Mouse (Mus musculus) left cerebral cortex, postnatal 36 days (tissue): Measurements from ENCODE around the gene Adora3. TPM values are rescaled to one million over a fixed set of nuclear protein-coding genes. Genes with fewer than 3 reads are reported as not detected.

Experiments
- DNase-seq, 2 experiments: peaks; one replicate each; pipeline ENCODE4 v3.0.0; 2021 to 2022; ENCODE audit warnings: low spot score in 2 of 2, mixed read lengths in 1 of 2
- intact Hi-C: fragments of 180-260 bp; cut with DNase I; formaldehyde crosslinking; loops from one replicate; pipeline ENCODE4 v1.15.1; 2025
- total RNA-seq, 2 experiments: library from RNA; stranded (reverse); gene quantifications; 2 replicates each; pipeline ENCODE4 v1.2.3; 2021

The Adora3 gene
- total RNA-seq, 2 experiments from 2014 or later, result 0.81 to 1.3 TPM

- DNase-seq, result no peak
- intact Hi-C loops, result no loop called here
Observed at GRCm38 (mm10) chr3:105924616-105925015, 54.0 kb downstream of the Adora3 start.

GRCm38 (mm10) chr3:105927561-105928194 lies 57.0 kb downstream of the Adora3 start:
- no peak for DNase-seq
- intact Hi-C loops, result no loop called here

DNA sequence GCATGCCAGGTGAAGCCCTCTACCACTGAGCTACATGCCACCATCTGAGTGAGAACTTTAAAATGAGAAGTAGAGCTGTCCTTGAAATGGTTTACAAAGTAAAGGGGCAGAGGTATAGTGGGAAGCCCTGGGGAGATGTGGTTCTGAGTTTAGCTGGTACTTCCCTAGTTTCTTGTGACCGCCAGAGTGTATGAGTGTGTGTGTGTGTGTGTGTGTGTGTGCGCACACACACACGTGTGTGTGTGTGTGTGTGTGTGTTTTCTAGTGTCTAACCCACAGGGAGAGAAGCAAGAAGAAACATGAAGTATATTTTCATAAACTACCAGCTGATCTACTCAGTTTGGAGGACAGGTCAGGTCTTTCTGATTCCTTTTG lies 57.5 kb downstream of the Adora3 start:
- intact Hi-C loops, result no loop called here
- DNase-seq, result no peak

GRCm38 (mm10) chr3:105928781-105929180 lies 58.1 kb downstream of the Adora3 start:
- no peak for DNase-seq
- intact Hi-C loops, result no loop called here

DNA sequence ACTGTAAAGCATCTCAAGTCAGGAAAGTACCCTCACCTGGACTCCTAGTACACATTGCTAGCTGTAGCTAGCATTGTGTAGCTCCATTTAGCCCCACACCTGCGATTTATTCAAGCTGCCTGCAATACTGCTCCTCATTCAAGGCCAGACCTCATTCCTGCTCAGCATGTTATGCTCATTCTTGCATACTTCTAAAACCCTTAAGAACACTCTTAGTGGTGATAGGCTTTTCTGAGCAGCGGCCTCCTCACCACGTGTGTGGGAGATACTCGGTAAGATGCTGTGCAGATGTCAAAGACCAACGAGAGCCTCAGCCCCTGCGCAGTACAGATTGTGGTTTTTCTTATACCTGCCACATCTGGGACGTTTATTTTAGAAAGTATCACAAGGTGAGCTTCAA lies 59.2 kb downstream of the Adora3 start:
- no peak for DNase-seq
- intact Hi-C loops, result no loop called here

DNA sequence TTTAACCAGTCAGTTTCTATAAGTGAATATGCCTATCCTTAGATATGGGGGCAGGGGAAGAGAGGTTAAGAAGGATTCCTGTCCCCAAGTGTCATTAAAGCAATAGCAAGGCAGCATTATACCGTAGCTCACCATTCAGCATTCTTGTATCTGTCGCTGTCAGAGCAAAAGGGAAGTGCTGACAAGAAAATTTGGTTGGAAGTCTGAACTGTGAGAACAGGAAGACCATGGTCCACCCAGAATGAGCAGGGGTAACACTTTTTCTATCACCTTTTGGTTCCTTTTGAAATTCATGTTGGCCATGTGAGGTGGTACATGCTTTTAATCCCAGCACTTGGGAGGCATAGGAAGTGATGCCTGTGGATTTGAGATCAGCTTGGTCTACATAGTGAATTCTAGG lies 60.4 kb downstream of the Adora3 start:
- intact Hi-C loops, result no loop called here
- DNase-seq, result no peak

DNA sequence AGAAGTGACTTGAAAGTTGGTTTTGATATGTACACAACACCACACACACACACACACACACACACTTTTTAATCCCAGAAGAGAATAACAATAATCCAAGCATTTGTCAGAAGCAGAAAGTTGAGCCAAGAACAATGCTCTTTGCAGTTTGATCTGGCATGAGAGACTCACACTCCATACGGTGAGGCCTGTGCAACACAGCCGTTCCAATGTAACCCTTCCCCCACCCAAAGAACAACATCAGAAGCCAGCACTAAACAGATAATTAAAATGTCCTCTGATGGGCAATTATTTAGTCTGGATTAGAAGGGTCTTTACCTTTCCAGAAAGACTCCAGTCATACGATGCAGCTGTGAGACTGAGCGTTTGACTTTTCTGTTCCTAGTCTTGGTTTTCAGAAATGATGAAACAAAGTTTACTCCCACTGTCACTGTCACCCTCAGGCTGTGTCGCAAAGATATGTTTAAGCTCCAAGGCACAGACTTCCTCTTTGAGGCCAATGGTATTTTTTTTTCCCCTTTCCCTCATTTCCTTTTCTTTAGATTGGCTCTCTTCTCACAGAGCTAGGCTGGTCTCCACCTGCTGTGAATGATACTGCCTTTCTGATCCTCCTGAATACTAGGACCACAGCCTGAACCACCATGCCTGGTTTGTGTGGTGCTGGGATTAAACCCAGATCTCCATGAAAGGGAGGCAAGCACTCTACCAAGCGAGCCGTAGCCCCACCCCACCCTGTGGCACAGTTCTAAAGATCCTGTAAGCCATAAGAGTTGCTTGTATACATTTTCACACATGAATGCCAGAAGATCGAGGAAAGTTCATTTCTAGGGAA lies 61.8 kb downstream of the Adora3 start, which contains the start of gene I830077J02Rik:
Gene I830077J02Rik (minus strand): TSS at position 425 of the 832 bp plus-strand sequence.
- intact Hi-C loops, result no loop called here
- no peak for DNase-seq

GRCm38 (mm10) chr3:105933926-105934325 lies 63.3 kb downstream of the Adora3 start:
- no peak for DNase-seq
- intact Hi-C loops, result no loop called here

GRCm38 (mm10) chr3:105935033-105935432 lies 64.4 kb downstream of the Adora3 start:
- no peak for DNase-seq
- intact Hi-C loops, result no loop called here

- DNase-seq, result no peak
Observed at GRCm38 (mm10) chr3:105936111-105936510, 65.5 kb downstream of the Adora3 start.

GRCm38 (mm10) chr3:105951348-105951747 lies 80.7 kb downstream of the Adora3 start:
- intact Hi-C loops, result no loop called here
- DNase-seq, result no peak

More at GRCm38 (mm10) chr3:105936111-105936510, 65.5 kb downstream of the Adora3 start:
- intact Hi-C loops, result no loop called here

GRCm38 (mm10) chr3:105957235-105957634 lies 86.6 kb downstream of the Adora3 start:
- intact Hi-C loops, result no loop called here
- no peak for DNase-seq

GRCm38 (mm10) chr3:105958204-105958603 lies 87.5 kb downstream of the Adora3 start:
- intact Hi-C loops, result no loop called here
- DNase-seq, result no peak

Other genes starting within 250 kb of the Adora3 start
- 10 to 100 TPM; 11.1 to 11.3 TPM for gene Ddx20, start 183.3 kb upstream of the Adora3 start, total RNA-seq
- 100 to 1,000 TPM in 1 of 2 experiments, 10 to 100 TPM in 1; 95.7 to 106 TPM for gene Inka2, start 166.3 kb upstream of the Adora3 start, total RNA-seq
- gene Rap1a, start 69.5 kb upstream of the Adora3 start, total RNA-seq, result 10 to 100 TPM; 57.7 to 72.0 TPM
- not detected for gene Tmigd3, start within 50 bp of the Adora3 start, total RNA-seq
- gene I830077J02Rik, start 61.8 kb downstream of the Adora3 start, total RNA-seq, result 1 to 10 TPM; 1.4 to 1.8 TPM
- 10 to 100 TPM; 46.9 to 50.7 TPM for gene Wdr77, start 88.5 kb downstream of the Adora3 start, total RNA-seq
- 100 to 1,000 TPM; 256 to 269 TPM for gene Atp5f1, start 89.2 kb downstream of the Adora3 start, total RNA-seq
- 1 to 10 TPM; 1.1 to 4.9 TPM for gene Ovgp1, start 102.9 kb downstream of the Adora3 start, total RNA-seq
- gene Pifo, start 143.8 kb downstream of the Adora3 start, total RNA-seq, result not detected
- gene Chil5, start 162.0 kb downstream of the Adora3 start, total RNA-seq, result not detected
- under 1 TPM; 0.62 to 0.86 TPM for gene Chia1, start 242.4 kb downstream of the Adora3 start, total RNA-seq